Mouse (Mus musculus) urinary bladder, postnatal 25 days (tissue): Measurements from ENCODE around the gene Rap1gds1.

Experiments
- DNase-seq: peaks from one replicate; pipeline ENCODE4 v3.0.0; 2022; ENCODE audit warnings: low spot score

Rap1gds1 gene

GRCm38 (mm10) chr3:139074484-139075211, at the start of gene Rap1gds1:
TSS of gene Rap1gds1 (minus strand) at chr3:139075201.
- peak; percentile 58 for DNase-seq

DNA sequence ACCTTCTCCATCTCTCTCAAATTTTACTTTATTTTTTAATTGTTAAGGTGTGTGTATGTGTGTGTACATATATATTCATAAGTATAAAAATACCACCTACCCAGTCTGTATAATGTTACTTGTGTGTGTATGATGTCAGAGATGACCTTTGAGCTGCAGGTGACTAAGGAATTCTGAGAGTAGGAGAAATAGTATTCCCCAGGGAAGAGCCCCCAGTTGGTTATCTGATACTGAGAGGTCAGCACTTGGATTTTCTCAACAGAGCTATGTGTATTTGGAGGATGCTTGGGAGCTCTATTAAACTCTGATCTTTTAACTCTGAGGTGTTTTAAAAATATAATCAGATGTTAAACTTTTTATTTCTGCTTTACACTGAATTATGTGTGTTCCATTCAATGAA, 43.4 kb upstream of the Rap1gds1 start:
- DNase-seq, result no peak

- DNase-seq, result no peak
These were observed 41.8 kb upstream of the Rap1gds1 start for GRCm38 (mm10) chr3:139116733-139117337.

DNA sequence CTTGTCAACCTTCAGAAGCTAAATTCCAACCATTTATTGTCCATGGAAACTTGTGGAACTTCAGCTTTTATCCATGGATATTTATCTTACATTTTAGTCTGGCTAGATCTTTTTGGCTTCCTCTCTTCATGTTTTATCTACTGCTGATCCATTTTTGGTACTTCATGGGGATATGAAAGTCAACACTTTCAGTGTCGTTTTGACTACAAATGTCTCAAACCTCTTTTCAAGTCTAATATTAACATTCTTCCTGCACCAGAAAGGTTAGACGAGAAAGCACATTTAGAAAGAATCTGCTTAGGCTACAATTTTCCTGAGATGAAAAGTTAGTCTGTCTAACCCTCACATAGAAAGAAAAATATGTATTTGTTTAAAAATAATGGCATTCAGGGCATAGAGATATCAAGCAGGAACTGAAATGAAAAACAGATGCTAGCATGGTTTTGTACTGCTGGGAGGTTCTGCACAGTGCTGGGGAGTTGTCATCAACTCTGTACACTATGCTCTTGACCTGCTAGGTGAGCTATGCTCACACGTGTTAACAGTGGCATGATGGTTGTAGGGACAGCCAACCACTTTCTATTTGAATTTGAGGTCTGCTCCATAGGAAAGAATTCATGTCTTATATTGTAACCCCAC, 37.5 kb upstream of the Rap1gds1 start:
- DNase-seq, result no peak

DNA sequence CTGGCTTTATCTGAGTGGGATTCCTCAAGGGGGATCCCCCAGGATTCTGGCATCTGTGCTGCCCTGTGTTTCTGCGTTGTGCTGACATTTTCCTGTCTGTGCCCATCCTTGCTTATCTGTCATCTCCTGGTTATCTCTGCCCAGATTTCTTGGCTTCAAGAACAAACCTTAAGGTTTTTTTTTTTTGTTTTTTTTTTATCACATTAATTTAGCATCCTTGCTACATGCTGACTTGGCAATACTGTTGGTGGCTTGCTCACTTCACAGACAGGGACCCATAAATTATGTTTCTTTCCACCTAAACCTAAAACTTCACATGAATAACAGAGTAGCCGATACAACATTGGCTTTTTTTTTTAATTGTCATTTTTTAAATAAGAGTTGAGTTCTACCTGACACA, 36.9 kb upstream of the Rap1gds1 start:
- DNase-seq, result no peak

DNA sequence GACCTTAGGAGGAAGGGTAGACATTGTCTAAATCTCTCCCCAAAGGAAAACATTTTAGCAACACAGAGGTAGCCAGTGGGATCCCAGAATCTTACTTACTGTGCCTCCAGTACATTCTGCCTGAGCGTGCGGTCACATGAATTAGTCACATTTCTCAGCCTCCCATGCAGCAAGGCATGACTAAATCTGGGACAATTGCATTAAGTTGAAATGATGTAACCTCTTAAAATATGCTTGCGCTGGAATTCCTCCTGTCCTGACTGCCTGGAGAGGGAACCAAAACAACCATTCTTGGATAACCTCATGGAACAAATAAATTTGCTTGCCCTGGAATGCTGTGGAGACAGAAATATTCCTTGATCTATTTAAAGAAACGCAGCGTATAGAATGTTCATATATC, 33.2 kb upstream of the Rap1gds1 start:
- no peak for DNase-seq

GRCm38 (mm10) chr3:139103914-139104313, 28.9 kb upstream of the Rap1gds1 start:
- no peak for DNase-seq

GRCm38 (mm10) chr3:139103346-139103745, 28.3 kb upstream of the Rap1gds1 start:
- no peak for DNase-seq

DNA sequence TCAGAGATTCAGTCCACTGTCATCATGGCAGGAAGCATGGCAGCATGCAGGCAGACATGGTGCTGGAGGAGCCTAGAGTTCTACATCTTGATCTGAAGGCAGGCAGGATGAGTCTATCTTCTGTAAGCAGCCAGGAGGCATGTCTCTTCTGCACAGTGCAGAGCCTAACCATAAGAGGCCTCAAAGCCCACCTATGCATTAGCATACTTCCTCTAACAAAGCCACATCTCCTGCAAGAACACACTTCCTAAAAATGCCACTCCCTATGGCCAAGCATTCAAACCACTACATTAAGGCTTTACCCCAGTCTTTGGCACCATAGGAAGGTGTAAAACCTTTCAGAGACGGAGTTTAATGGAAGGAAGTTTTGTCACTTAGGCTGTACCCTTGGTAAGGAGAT, 26.9 kb upstream of the Rap1gds1 start:
- no peak for DNase-seq

- DNase-seq, result no peak
These were observed 24.3 kb upstream of the Rap1gds1 start for GRCm38 (mm10) chr3:139099284-139099683.

DNA sequence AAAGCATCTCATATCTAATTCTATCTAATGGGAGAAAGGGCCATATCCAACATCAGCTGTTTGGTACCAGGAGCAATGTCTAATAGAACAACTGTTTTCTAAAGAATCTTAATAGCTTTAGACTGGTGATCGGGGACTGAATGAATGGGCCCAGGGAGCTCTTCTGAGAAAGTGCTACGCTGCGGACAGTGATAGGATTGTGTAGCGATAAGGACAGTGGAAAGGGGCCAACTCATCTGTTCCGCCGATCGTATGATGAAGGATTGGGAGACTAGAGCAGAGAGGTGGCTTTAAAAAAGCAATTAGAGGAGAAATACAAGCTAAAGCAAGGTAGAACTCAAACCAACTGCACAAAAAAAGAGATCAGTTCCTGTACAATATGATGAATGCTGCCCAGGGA, 20.9 kb upstream of the Rap1gds1 start:
- no peak for DNase-seq

DNA sequence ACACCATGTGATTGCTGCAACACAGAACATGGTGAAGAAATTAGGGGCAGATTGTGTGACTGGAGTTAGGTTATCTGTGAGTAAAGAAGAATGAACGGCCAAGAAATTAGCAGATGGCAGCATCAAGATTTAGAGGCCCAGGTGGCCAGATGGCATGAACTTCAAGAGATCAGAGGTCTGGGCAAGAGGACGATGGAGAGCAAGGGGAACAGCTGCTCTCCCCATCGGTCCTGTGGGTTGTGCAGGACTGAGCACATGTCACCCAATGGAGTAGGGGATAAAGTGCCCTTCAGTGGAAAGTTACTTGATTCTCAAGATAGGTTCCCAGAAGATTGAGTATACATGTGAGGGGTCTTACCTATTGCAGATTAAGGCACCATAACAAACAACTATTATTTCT, 13.5 kb upstream of the Rap1gds1 start:
- DNase-seq, result no peak

- no peak for DNase-seq
These were observed 9.0 kb upstream of the Rap1gds1 start for GRCm38 (mm10) chr3:139083778-139084539.

DNA sequence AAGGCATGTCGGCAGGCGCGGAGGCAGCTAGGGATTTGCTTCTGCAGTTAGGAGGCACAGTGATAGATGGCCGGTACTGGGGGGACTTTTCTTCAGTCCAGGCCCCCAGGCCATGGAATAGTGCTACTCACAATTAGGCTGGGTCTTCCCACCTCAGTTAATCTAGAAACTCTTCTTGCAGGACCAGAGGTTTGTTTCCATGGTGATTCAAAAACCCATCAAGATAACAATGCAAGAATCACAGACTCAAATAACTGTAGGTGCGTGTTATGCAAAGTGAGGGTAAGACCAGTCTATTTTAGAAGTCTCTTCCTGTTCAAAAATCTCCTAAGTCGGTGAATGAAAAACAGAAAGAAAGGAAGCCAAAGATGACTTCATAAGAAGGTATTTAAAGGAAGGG, 4.8 kb upstream of the Rap1gds1 start:
- DNase-seq, result no peak

DNA sequence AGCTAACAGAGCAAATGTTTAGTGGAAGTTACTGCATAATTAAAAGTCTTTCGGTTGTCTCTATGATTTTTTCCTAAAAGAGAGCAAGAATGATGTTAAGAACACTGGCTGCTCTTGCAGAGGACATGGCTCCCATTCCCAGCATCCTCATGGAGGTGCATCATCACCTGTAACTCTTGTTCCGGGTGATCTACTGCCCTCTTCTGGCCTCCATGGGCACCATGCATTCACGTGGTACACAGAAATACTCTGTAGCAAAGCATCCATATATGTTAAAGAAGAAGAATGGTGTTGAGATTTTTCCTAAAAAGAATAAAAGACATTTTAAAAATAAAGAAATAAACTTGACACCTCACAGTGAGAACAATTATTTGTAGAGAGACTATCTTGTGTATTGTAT, 3.0 kb upstream of the Rap1gds1 start:
- no peak for DNase-seq

GRCm38 (mm10) chr3:139076059-139076455, 1.1 kb upstream of the Rap1gds1 start:
- no peak for DNase-seq

GRCm38 (mm10) chr3:139075333-139076058, 495 bp upstream of the Rap1gds1 start:
- peak; percentile 92 for DNase-seq

DNA sequence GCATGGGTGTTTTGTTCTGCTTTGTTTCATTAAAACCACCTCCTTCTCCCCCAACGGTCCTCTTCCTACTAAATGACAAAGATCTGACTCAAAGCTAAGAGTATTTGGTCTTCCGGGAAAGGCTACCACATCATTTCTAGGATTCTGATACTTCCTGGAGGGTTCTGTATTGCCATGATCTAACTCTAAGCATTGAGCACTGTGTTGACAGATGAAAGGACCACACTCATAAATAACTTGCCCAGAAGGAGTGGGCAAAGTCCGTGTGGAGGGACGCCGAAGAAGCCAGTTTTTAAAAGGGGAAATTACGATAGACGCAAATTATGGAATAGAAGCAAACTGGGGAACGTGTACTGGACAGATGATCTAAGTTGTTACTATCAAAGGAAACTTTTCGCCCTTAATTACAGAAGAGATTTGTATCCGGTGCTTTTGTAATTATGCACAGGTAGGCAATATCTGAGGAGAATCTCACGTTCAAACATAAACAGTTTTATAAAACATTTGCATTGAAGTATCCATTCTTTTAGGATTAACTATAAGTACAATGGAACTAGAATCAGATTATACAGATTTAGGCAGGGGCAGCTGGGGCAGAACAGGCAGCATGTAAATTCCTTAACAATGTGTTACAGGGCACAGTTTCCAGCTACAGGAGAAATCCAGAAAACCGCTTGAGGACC, 1.1 kb downstream of the Rap1gds1 start:
- DNase-seq, result no peak

GRCm38 (mm10) chr3:139069539-139069938, 5.5 kb downstream of the Rap1gds1 start:
- no peak for DNase-seq

GRCm38 (mm10) chr3:139064076-139064475, 10.9 kb downstream of the Rap1gds1 start:
- no peak for DNase-seq

GRCm38 (mm10) chr3:139062088-139062487, 12.9 kb downstream of the Rap1gds1 start:
- no peak for DNase-seq
